Mouse (Mus musculus) heart, embryonic 11.5 days (tissue): ENCODE results near the gene Heatr4. TPM values are rescaled to one million over a fixed set of nuclear protein-coding genes. Genes with fewer than 3 reads are reported as not detected.
"Not testable (repeated sequence)": the region's sequence is repeated elsewhere in the genome, so short reads cannot be mapped to it uniquely, and the experiment has no call there.

Experiments used
- ATAC-seq: fragments of 200-750 bp; cut with Nextera tagmentation; replicated peaks from 2 replicates; pipeline ENCODE4 v1.8.0; 2017; ENCODE audit warnings: moderate library complexity; ENCODE audit not compliant: insufficient number of reproducible peaks, low FRiP score, low TSS enrichment
- H3K27ac ChIP-seq: fragments of 300-500 bp; sonication (generic); 2 replicates; pipeline ENCODE4 v1.5.1; 2014; ENCODE audit warnings: mild to moderate bottlenecking, low read depth, low read length
- H3K27me3 ChIP-seq: fragments of 300-500 bp; sonication (generic); 2 replicates; pipeline ENCODE4 v1.6.1; 2014; ENCODE audit warnings: mild to moderate bottlenecking, low read length, mixed read lengths; ENCODE audit not compliant: control insufficient read depth, insufficient read depth
- H3K36me3 ChIP-seq: fragments of 300-500 bp; sonication (generic); 2 replicates; pipeline ENCODE4 v1.6.1; 2014; ENCODE audit warnings: mild to moderate bottlenecking, low read length, moderate library complexity, mixed read lengths; ENCODE audit not compliant: control insufficient read depth, insufficient read depth
- H3K4me1 ChIP-seq: fragments of 300-500 bp; sonication (generic); 2 replicates; pipeline ENCODE4 v1.6.1; 2014; ENCODE audit warnings: low read length; ENCODE audit not compliant: control insufficient read depth, insufficient read depth
- H3K4me2 ChIP-seq: fragments of 300-500 bp; sonication (generic); 2 replicates; pipeline ENCODE4 v1.6.1; 2014; ENCODE audit warnings: mild to moderate bottlenecking, moderate library complexity
- H3K4me3 ChIP-seq: fragments of 300-500 bp; sonication (generic); 2 replicates; pipeline ENCODE4 v1.5.1; 2014; ENCODE audit warnings: low read depth, low read length
- H3K9ac ChIP-seq: fragments of 300-500 bp; sonication (generic); 2 replicates; pipeline ENCODE4 v1.6.1; 2014; ENCODE audit warnings: mild to moderate bottlenecking, low read depth, low read length, moderate library complexity
- H3K9me3 ChIP-seq: fragments of 300-500 bp; sonication (generic); replicated peaks from 2 replicates; pipeline ENCODE4 v1.6.1; 2016; ENCODE audit warnings: low read length; ENCODE audit not compliant: control insufficient read depth
- WGBS: fragments of 180-500 bp; shearing (Covaris S2); extraction: QIAGEN DNeasy Blood & Tissue Kit; methylation state at CpG from one replicate; pipeline ENCODE4 v1.1.7; 2014; ENCODE audit not compliant: insufficient replicate concordance; 5-methylcytosine and 5-hydroxymethylcytosine counted together
- polyA plus RNA-seq: library from polyadenylated mRNA; unstranded; fragments of >200 nt; fragmentation: Nextera tagmentation; extraction: Ambion mirVana; gene quantifications from 2 replicates; pipeline ENCODE4 v1.2.1, GENCODE M21; 2014

Gene Heatr4
- polyA plus RNA-seq: not detected in 2 replicates

GRCm38 (mm10) chr12:83984752-83985151 is at the start of gene Heatr4:
TSS of gene Heatr4 (minus strand) at chr12:83984852.
- no peak for ATAC-seq
- H3K4me3 ChIP-seq: no peak within 1 kb of the TSS
- no peak within 1 kb of the TSS for H3K9ac ChIP-seq
- WGBS: 74% methylated on average over 4 of the region's 4 CpGs
- H3K4me1 ChIP-seq: peaks cover 10% of the 10 kb centered on the region
- H3K36me3 ChIP-seq: no peaks in the 10 kb centered on the region; the same call in 1 of the 2 replicates
- no peak within 1 kb of the TSS for H3K4me2 ChIP-seq
- no peak within 1 kb of the TSS for H3K27ac ChIP-seq
- H3K9me3 ChIP-seq: no peaks in the 10 kb centered on the region
- no peaks in the 10 kb centered on the region for H3K27me3 ChIP-seq

GRCm38 (mm10) chr12:84034108-84034507 is 49.5 kb upstream of the Heatr4 start:
- ATAC-seq: no peak
- H3K36me3 ChIP-seq: no peaks in the 10 kb centered on the region
- no peak overlapping the region for H3K4me3 ChIP-seq
- no peaks in the 10 kb centered on the region; the same call in 1 of the 2 replicates for H3K4me1 ChIP-seq
- no peak overlapping the region for H3K4me2 ChIP-seq
- no peak overlapping the region for H3K9ac ChIP-seq
- 47% methylated on average over 4 of the region's 4 CpGs for WGBS
- H3K27me3 ChIP-seq: no peaks in the 10 kb centered on the region
- no peak overlapping the region for H3K27ac ChIP-seq
- no peaks in the 10 kb centered on the region for H3K9me3 ChIP-seq

GRCm38 (mm10) chr12:84033302-84033701 is 48.6 kb upstream of the Heatr4 start:
- H3K4me2 ChIP-seq, H3K27me3 ChIP-seq, H3K9ac ChIP-seq, ATAC-seq, H3K36me3 ChIP-seq, H3K27ac ChIP-seq, H3K4me1 ChIP-seq, H3K4me3 ChIP-seq, H3K9me3 ChIP-seq: not testable (repeated sequence)
- WGBS: 68% methylated on average over 2 of the region's 2 CpGs

GRCm38 (mm10) chr12:84032854-84033253 is 48.2 kb upstream of the Heatr4 start:
- 82% methylated on average over 4 of the region's 4 CpGs for WGBS
- H3K9ac ChIP-seq: no peak overlapping the region
- H3K4me2 ChIP-seq: no peak overlapping the region
- H3K4me3 ChIP-seq: no peak overlapping the region
- H3K27me3 ChIP-seq: no peaks in the 10 kb centered on the region
- no peaks in the 10 kb centered on the region for H3K36me3 ChIP-seq
- H3K4me1 ChIP-seq: no peaks in the 10 kb centered on the region; the same call in 1 of the 2 replicates
- no peak overlapping the region for H3K27ac ChIP-seq
- H3K9me3 ChIP-seq: no peaks in the 10 kb centered on the region
- ATAC-seq: no peak

GRCm38 (mm10) chr12:84030659-84031332 is 46.1 kb upstream of the Heatr4 start:
- no peaks in the 10 kb centered on the region for H3K27me3 ChIP-seq
- no peak overlapping the region for H3K9ac ChIP-seq
- no peak overlapping the region for H3K27ac ChIP-seq
- H3K4me1 ChIP-seq: no peaks in the 10 kb centered on the region; the same call in 1 of the 2 replicates
- no peak overlapping the region for H3K4me2 ChIP-seq
- no peak for ATAC-seq
- no peak overlapping the region for H3K4me3 ChIP-seq
- H3K36me3 ChIP-seq: no peaks in the 10 kb centered on the region
- 71% methylated on average over 4 of the region's 4 CpGs for WGBS
- H3K9me3 ChIP-seq: no peaks in the 10 kb centered on the region

- H3K27me3 ChIP-seq, H3K4me2 ChIP-seq, H3K27ac ChIP-seq, H3K9ac ChIP-seq, H3K4me3 ChIP-seq, H3K36me3 ChIP-seq, H3K9me3 ChIP-seq, H3K4me1 ChIP-seq, ATAC-seq: not testable (repeated sequence)
- 89% methylated on average over 1 of the region's 1 CpGs for WGBS
These were observed 44.4 kb upstream of the Heatr4 start for GRCm38 (mm10) chr12:84029043-84029442.

- H3K9ac ChIP-seq, H3K4me1 ChIP-seq, H3K27me3 ChIP-seq, H3K27ac ChIP-seq, H3K4me2 ChIP-seq, H3K4me3 ChIP-seq, H3K9me3 ChIP-seq, H3K36me3 ChIP-seq, ATAC-seq: not testable (repeated sequence)
- WGBS: 56% methylated on average over 3 of the region's 3 CpGs
These were observed 43.7 kb upstream of the Heatr4 start for GRCm38 (mm10) chr12:84028328-84028727.

- H3K4me3 ChIP-seq: no peak overlapping the region
- no peaks in the 10 kb centered on the region for H3K9me3 ChIP-seq
- no peak overlapping the region for H3K9ac ChIP-seq
- no peak overlapping the region for H3K27ac ChIP-seq
- no peak overlapping the region for H3K4me2 ChIP-seq
- no peak for ATAC-seq
- H3K27me3 ChIP-seq: no peaks in the 10 kb centered on the region
- no peaks in the 10 kb centered on the region for H3K36me3 ChIP-seq
- no peaks in the 10 kb centered on the region; the same call in 1 of the 2 replicates for H3K4me1 ChIP-seq
- 83% methylated on average over 7 of the region's 7 CpGs for WGBS
These were observed 41.2 kb upstream of the Heatr4 start for GRCm38 (mm10) chr12:84025888-84026287.
